ENCODE assay signal across 24 mouse cellular contexts in genomic region chr19:3952099-3952498, GRCm38 (mm10). TPM values are rescaled to one million over a fixed set of nuclear protein-coding genes. Genes with fewer than 3 reads are reported as not detected.
A peak's percentile ranks its signal among the peaks of the same experiment; 100 is the strongest.
DNase-seq lines count a peak whose midpoint lies in the region; ATAC-seq and TF ChIP-seq lines count a peak whose summit lies in the region.
"Had no signal": no experiment of that assay in that cellular context is flagged by ENCODE, and none has a peak within 500 bp of the region (broad histone marks: within the 10 kb centered on the region; RNA-seq: fewer than 3 reads in every experiment).

No protein-coding gene starts in this region.

- no peak overlapping the region for H3K4me2 ChIP-seq in lung, postnatal 0 days (replicated peaks; ENCODE audit: low read depth, low read length)

- no peak overlapping the region for H3K4me3 ChIP-seq in gastrocnemius, adult 2 months
- H3K4me3 ChIP-seq in lung, postnatal 0 days (ENCODE audit: low read depth, low read length) = no peak overlapping the region

- H3K9me3 ChIP-seq in lung, postnatal 0 days (ENCODE audit: low read length) = no peaks in the 10 kb centered on the region
- H3K9me3 ChIP-seq: G1E had no signal

- no peaks in the 10 kb centered on the region for H3K4me1 ChIP-seq in lung, postnatal 0 days (ENCODE audit: insufficient read depth, low read depth, low read length)

- DNase-seq in gastrocnemius, adult 2 months = peak; percentile 2
- DNase-seq in gastrocnemius, adult 18-20 months (ENCODE audit: low spot score) = no peak
- DNase-seq in lung, postnatal 0 days (ENCODE audit: low spot score) = peak; percentile 23
- no peak for DNase-seq in lung, postnatal 4 days
- peak; percentile 26 for DNase-seq in lung, postnatal 36 days
- no peak for DNase-seq in lung, postnatal 25 days (ENCODE audit: low spot score)
- DNase-seq: adrenal gland, adult 2 months; adrenal gland, adult 8-10 months; adrenal gland, postnatal 10 days; adrenal gland, postnatal 14 days; adrenal gland, postnatal 25 days; adrenal gland, postnatal 36 days; B cell, adult 2 months; cerebellum, adult 11 months; cerebellum, adult 11-12 months; cerebellum, adult 18-20 months had no signal

- peak; percentile 87 for ATAC-seq in lung, postnatal 0 days
- ATAC-seq: activated CD4-positive, CD25-positive, alpha-beta regulatory T cell, adult 4 months; CD4-positive, CD25-positive, alpha-beta regulatory T cell, adult 4 months; Patski had no signal

- peak; percentile 53 for TF ChIP-seq EP300 in lung, postnatal 0 days (IDR thresholded peaks at IDR 0.05)

- no peaks in the 10 kb centered on the region for H3K36me3 ChIP-seq in lung, postnatal 0 days (ENCODE audit: insufficient read depth, low read length)
- H3K36me3 ChIP-seq: G1E had no signal

- intact Hi-C loops in gastrocnemius, adult 2 months (cut with DNase I) = no loop called here

- no peak for TF ChIP-seq CTCF in gastrocnemius, adult 2 months (IDR thresholded peaks at IDR 0.05)
- no peak for TF ChIP-seq CTCF in lung, postnatal 0 days (IDR thresholded peaks at IDR 0.05)

- H3K27ac ChIP-seq in gastrocnemius, adult 2 months = no peak overlapping the region
- no peak overlapping the region for H3K27ac ChIP-seq in lung, postnatal 0 days (ENCODE audit: low read length)

- 23% methylated on average over 1 of the region's 1 CpGs for WGBS in lung, postnatal 0 days

- H3K9ac ChIP-seq in lung, postnatal 0 days (replicated peaks; ENCODE audit: low read depth) = no peak overlapping the region

- H3K27me3 ChIP-seq in lung, postnatal 0 days (replicated peaks; ENCODE audit: insufficient read depth, low read length) = no peaks in the 10 kb centered on the region
- H3K27me3 ChIP-seq: CH12.LX had no signal

RNA-seq across cellular contexts. Expression of gene Aldh3b3, which starts 6.3 kb away (rescaled TPM):
- total RNA-seq in gastrocnemius, adult 2 months (2021) = not detected
- total RNA-seq in gastrocnemius, adult 18-20 months (2021) = not detected
- polyA plus RNA-seq in lung, postnatal 0 days (2015; fragmentation: Nextera tagmentation; extraction: Ambion mirVana) = 0.04 and 0.06 TPM in 2 replicates
- total RNA-seq: CH12.LX, ES-E14, MEL had no signal
- polyA plus RNA-seq: activated CD4-positive, CD25-positive, alpha-beta regulatory T cell, adult 4 months; C2C12; CD4-positive, CD25-positive, alpha-beta regulatory T cell, adult 4 months; G1E had no signal

RNA-seq across cellular contexts. Expression of gene Unc93b1, which starts 17.1 kb away (rescaled TPM):
- total RNA-seq in gastrocnemius, adult 2 months (2021) = 1 to 10 TPM; 3.6 to 6.4 TPM
- 1 to 10 TPM; 3.2 to 5.8 TPM for total RNA-seq in gastrocnemius, adult 18-20 months (2021)
- polyA plus RNA-seq in lung, postnatal 0 days (2015; fragmentation: Nextera tagmentation; extraction: Ambion mirVana) = 40.0 and 45.5 TPM in 2 replicates
- polyA plus RNA-seq: Patski had no signal

RNA-seq across cellular contexts. Expression of gene Aldh3b2, which starts 20.0 kb away (rescaled TPM):
- total RNA-seq in gastrocnemius, adult 2 months (2021) = under 1 TPM; 0.11 to 0.15 TPM
- under 1 TPM; 0.14 to 0.26 TPM for total RNA-seq in gastrocnemius, adult 18-20 months (2021)
- polyA plus RNA-seq in lung, postnatal 0 days (2015; fragmentation: Nextera tagmentation; extraction: Ambion mirVana) = 0.47 and 0.71 TPM in 2 replicates
- total RNA-seq: CH12.LX, MEL had no signal
- polyA plus RNA-seq: activated CD4-positive, CD25-positive, alpha-beta regulatory T cell, adult 4 months; C2C12; CD4-positive, CD25-positive, alpha-beta regulatory T cell, adult 4 months; G1E had no signal

RNA-seq across cellular contexts. Expression of gene Aldh3b1, which starts 22.5 kb away (rescaled TPM):
- total RNA-seq in gastrocnemius, adult 2 months (2021) = under 1 TPM; 0.77 to 0.98 TPM
- under 1 TPM; 0.62 to 0.83 TPM for total RNA-seq in gastrocnemius, adult 18-20 months (2021)
- 33.2 and 38.3 TPM in 2 replicates for polyA plus RNA-seq in lung, postnatal 0 days (2015; fragmentation: Nextera tagmentation; extraction: Ambion mirVana)
- total RNA-seq: G1E had no signal
- polyA plus RNA-seq: G1E had no signal

RNA-seq across cellular contexts. Expression of gene Acy3, which starts 34.3 kb away (rescaled TPM):
- 1 to 10 TPM; 1.7 to 2.6 TPM for total RNA-seq in gastrocnemius, adult 2 months (2021)
- total RNA-seq in gastrocnemius, adult 18-20 months (2021) = 1 to 10 TPM; 1.3 to 2.0 TPM
- polyA plus RNA-seq in lung, postnatal 0 days (2015; fragmentation: Nextera tagmentation; extraction: Ambion mirVana) = 14.9 and 15.7 TPM in 2 replicates

Comparison
In these comparisons a context has a peak if more than half of its experiments do, and no peak if none do; other contexts are left out.
1. DNase-seq: peak in gastrocnemius, adult 2 months (single experiment), lung, postnatal 0 days (single experiment) and lung, postnatal 36 days (single experiment); none in gastrocnemius, adult 18-20 months (single experiment), lung, postnatal 4 days (0 of 2) and lung, postnatal 25 days (single experiment).